Mouse (Mus musculus) cerebellum, adult 9-11 months (tissue): ENCODE results near the gene Gm10840.
"Not testable (repeated sequence)": the region's sequence is repeated elsewhere in the genome, so short reads cannot be mapped to it uniquely, and the experiment has no call there.

Experiments used
- DNase-seq: peaks from one replicate; pipeline ENCODE4 v3.0.0; 2022

Gm10840 gene

GRCm38 (mm10) chr11:106198277-106198676 lies 37.6 kb downstream of the Gm10840 start:
- DNase-seq: no peak

DNA sequence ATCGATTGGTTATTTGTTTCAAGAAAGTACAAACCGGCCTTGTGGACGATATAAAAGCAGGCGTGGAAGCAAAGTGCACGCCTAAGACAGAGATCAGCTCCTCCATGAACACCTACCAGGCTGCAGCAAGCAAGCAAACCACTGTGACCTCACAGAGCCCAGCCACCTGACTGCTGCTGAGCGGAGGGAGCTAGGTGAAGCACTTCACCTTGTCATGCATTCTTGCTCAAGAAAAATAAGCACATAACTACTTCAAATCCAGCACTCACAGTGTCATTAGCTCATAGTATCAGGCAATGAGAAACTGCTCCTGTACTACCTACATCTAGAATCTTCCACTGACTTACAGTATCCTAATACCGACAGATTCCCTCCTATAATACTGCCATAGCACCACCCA lies 39.3 kb downstream of the Gm10840 start:
- not testable (repeated sequence) for DNase-seq

GRCm38 (mm10) chr11:106200756-106201155 lies 40.1 kb downstream of the Gm10840 start:
- no peak for DNase-seq

DNA sequence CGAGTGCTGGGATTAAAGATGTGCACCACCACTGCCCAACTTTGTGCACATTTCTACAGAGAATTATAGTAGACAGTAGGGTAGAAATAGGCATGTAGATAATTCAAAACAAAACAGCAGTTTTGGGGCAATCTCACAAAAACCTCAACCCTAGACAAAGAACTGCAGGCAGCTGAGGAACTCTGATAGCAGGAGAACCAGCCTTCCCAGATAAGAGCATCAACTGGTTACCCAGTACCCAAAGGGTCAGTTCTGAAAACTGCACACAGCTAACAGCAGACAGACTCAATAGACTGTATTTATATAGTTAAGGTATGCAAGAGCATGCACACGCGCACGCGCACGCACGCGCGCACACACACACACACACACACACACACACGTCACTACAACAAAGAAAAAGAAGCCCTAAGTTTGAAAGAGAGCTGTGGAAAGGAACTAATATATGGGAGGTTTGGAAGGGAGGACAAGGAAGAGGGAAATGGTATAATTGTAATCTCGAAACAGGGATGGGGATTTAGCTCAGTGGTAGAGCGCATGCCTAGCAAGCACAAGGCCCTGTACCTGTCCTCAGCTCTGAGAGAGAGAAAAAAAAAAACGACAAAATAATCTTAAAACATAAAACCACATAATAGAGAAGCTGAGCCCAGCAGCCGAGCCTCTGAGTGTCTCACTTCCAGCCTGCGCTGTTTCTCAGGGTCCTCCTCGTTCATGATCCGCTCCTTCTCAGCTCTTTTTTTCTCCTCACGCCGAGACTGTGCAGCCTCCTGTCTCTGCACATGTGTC lies 40.9 kb downstream of the Gm10840 start:
- no peak for DNase-seq

GRCm38 (mm10) chr11:106202123-106202465 lies 41.4 kb downstream of the Gm10840 start, which contains the start of gene Strada:
Strada (minus strand) TSS chr11:106202168.
- no peak for DNase-seq
